Mouse (Mus musculus) midbrain, embryonic 10.5 days (tissue): Measurements from ENCODE around the gene Acr. TPM values are rescaled to one million over a fixed set of nuclear protein-coding genes. Genes with fewer than 3 reads are reported as not detected.

ENCODE experiments used
- DNase-seq: peaks from one replicate; pipeline ENCODE4 v3.0.0-alpha.2; 2017; ENCODE audit warnings: low spot score
- H3K27ac ChIP-seq: fragments of 300-500 bp; sonication (generic); replicated peaks from 2 replicates; pipeline ENCODE4 v1.5.1; 2016; ENCODE audit warnings: mild to moderate bottlenecking
- H3K27me3 ChIP-seq: fragments of 300-500 bp; sonication (generic); 2 replicates; pipeline ENCODE4 v1.6.1; 2016; ENCODE audit warnings: low read depth, mild to moderate bottlenecking; ENCODE audit not compliant: poor library complexity, severe bottlenecking
- H3K36me3 ChIP-seq: fragments of 300-500 bp; sonication (generic); 2 replicates; pipeline ENCODE4 v1.6.1; 2016; ENCODE audit warnings: mild to moderate bottlenecking, moderate library complexity
- H3K4me1 ChIP-seq: fragments of 300-500 bp; sonication (generic); 2 replicates; pipeline ENCODE4 v1.6.1; 2016
- H3K4me3 ChIP-seq: fragments of 300-500 bp; sonication (generic); 2 replicates; pipeline ENCODE4 v1.5.1; 2016; ENCODE audit warnings: mild to moderate bottlenecking, moderate library complexity
- H3K9me3 ChIP-seq: fragments of 300-500 bp; sonication (generic); replicated peaks from 2 replicates; pipeline ENCODE4 v1.6.1; 2016; ENCODE audit warnings: mild to moderate bottlenecking
- WGBS: fragments of 180-500 bp; shearing (Covaris S2); methylation state at CpG from one replicate; pipeline ENCODE4 v1.1.7; 2016; 5-methylcytosine and 5-hydroxymethylcytosine counted together
- polyA plus RNA-seq: library from polyadenylated mRNA; unstranded; fragments of >200 nt; fragmentation: Nextera tagmentation; extraction: Ambion mirVana; gene quantifications from 2 replicates; pipeline ENCODE4 v1.2.1, GENCODE M21; 2016

Gene Acr
- 0.10 and 0.47 TPM in 2 replicates for polyA plus RNA-seq

DNA sequence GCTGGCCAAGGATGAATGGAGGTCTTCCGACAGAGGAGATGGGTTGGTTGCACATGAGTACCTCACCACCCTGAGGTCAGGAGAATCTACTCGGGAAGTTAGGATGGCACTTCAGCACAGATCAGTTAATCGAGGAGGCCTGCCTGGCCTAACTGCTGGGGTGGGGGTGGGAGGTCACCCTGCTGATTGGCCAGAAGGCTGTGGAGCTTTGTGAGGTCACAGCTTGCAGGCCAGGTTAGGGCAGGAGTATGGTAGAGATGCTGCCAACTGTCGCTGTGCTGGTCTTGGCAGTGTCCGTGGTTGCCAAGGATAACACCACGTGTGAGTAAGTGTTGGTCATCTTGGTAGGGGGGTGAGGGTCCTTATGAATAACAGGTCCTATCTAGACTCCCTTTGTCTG, at the start of gene Acr:
Gene Acr (plus strand): TSS at position 213 of the 400 bp plus-strand sequence.
- H3K9me3 ChIP-seq: no peaks in the 10 kb centered on the region
- H3K27ac ChIP-seq: no peak within 1 kb of the TSS
- no peaks in the 10 kb centered on the region for H3K27me3 ChIP-seq
- WGBS: 90% methylated on average over 6 of the region's 6 CpGs
- H3K4me3 ChIP-seq: no peak within 1 kb of the TSS
- no peak for DNase-seq
- no peaks in the 10 kb centered on the region for H3K4me1 ChIP-seq
- H3K36me3 ChIP-seq: no peaks in the 10 kb centered on the region

DNA sequence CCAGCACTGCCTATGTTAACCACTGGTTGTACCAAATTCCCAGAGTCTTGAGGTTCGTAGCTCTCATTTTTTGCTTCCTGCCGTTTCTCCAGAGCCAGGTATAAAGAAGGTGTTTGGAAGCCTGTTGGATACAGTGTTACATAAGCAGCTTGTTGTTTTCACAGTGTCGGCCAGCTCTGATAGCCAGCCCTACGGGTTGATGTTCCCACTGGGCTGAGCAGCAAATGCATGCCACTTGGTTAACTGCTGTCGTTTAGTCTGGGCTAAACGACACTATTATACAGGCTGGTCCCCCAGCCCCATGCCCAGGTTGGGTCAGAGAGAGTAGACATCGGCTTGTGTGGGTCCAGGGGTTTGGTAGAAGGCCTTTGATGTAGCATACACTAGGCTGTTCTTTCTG, 46.2 kb upstream of the Acr start:
- Histone ChIP-seq H3K4me3 (no peak overlapping the region), H3K27me3 (peaks cover 53% of the 10 kb centered on the region), H3K9me3 (no peaks in the 10 kb centered on the region), H3K4me1 (peaks cover 13% of the 10 kb centered on the region), H3K27ac (no peak overlapping the region), H3K36me3 (peaks cover 4% of the 10 kb centered on the region; the same call in 1 of the 2 replicates)
- DNase-seq: no peak
- 81% methylated on average over 7 of the region's 7 CpGs for WGBS

DNA sequence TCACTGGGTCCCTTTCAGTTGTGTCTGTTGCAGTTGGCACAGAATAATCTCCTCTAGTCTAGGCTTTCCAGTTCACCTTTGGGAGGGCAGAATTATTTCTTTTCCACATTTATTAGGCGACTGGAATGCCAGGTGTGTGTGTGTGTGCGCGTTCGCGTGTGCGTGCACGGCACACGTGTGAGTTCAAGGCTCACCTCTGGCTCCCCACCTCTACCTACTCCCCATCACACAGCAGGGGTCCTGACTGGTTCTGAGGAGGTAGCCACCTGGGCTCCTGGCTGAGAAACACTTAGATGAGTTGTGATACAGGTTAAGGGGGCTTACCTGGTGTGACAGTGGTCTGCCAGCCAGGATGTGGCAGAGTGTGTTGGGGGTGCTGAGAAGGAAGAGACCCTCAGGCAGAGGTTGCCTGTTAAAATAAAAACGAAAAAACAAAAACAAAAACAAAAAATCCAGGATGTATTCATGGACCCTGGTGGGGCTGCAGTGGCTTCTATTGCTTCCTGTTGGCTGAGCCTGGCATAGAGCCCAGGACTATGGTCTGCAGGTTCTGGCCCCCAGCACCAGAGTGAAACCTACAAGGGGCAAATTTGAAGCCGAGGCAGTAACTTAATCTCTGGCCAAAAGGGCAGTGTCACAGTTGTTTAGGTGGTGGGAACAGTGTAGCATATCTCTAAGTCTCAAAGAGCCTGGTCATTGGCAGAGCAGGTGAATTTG, 45.4 kb upstream of the Acr start:
- Histone ChIP-seq H3K4me1 (peaks cover 13% of the 10 kb centered on the region), H3K36me3 (peaks cover 5% of the 10 kb centered on the region; the same call in 1 of the 2 replicates), H3K4me3 (peak overlapping the region; percentile 69; the same call in 1 of the 2 replicates), H3K27ac (no peak overlapping the region), H3K27me3 (peaks cover 53% of the 10 kb centered on the region), H3K9me3 (no peaks in the 10 kb centered on the region)
- 88% methylated on average over 10 of the region's 10 CpGs for WGBS
- no peak for DNase-seq

DNA sequence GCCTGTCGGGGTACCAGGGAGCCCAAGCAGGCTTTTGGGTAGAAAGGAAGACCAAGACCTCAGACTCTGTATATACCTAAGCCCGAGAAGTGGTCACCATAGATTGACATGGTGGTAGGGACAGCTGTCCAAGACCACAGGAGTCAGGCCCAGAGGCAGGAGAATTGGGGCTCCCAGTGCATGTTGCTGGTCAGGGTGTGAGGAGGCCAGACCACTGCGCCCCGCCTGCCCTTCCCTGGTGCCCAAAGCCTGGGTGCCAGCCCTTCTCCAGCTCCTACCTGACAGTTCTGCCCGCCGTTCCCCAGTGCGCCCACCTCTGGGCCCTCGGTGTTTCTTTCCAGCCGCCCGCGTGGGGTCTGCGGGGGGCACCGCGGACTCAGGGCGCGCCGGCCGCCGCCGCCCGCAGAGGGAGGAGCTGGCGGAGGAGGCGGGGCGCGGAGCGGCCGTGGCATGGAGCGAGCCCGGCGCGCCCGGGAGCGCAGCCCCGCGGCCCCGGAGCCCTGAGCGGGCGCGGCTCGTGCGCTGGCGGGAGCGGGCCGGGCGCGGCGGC, 44.8 kb upstream of the Acr start:
- Histone ChIP-seq H3K36me3 (peaks cover 5% of the 10 kb centered on the region; the same call in 1 of the 2 replicates), H3K27ac (no peak overlapping the region), H3K9me3 (no peaks in the 10 kb centered on the region), H3K4me1 (peaks cover 13% of the 10 kb centered on the region), H3K27me3 (peaks cover 53% of the 10 kb centered on the region), H3K4me3 (peak overlapping the region; percentile 69)
- 10% methylated on average over 37 of the region's 47 CpGs for WGBS
- DNase-seq: peak; percentile 36

- DNase-seq: peak; percentile 44
- peak overlapping the region; percentile 69 for H3K4me3 ChIP-seq
- 2% methylated on average over 52 of the region's 52 CpGs for WGBS
- peaks cover 53% of the 10 kb centered on the region for H3K27me3 ChIP-seq
- no peak overlapping the region; the same call in 1 of the 2 replicates for H3K27ac ChIP-seq
- H3K36me3 ChIP-seq: peaks cover 5% of the 10 kb centered on the region; the same call in 1 of the 2 replicates
- no peaks in the 10 kb centered on the region for H3K9me3 ChIP-seq
- H3K4me1 ChIP-seq: peaks cover 13% of the 10 kb centered on the region
Observed at GRCm38 (mm10) chr15:89524001-89524571, 44.0 kb upstream of the Acr start.

- Histone ChIP-seq H3K36me3 (peaks cover 5% of the 10 kb centered on the region; the same call in 1 of the 2 replicates), H3K9me3 (no peaks in the 10 kb centered on the region), H3K4me3 (peak overlapping the region; percentile 69), H3K27ac (no peak overlapping the region), H3K4me1 (peaks cover 13% of the 10 kb centered on the region), H3K27me3 (peaks cover 53% of the 10 kb centered on the region)
- 73% methylated on average over 8 of the region's 8 CpGs for WGBS
- no peak for DNase-seq
Observed at GRCm38 (mm10) chr15:89524611-89525415, 43.3 kb upstream of the Acr start.

DNA sequence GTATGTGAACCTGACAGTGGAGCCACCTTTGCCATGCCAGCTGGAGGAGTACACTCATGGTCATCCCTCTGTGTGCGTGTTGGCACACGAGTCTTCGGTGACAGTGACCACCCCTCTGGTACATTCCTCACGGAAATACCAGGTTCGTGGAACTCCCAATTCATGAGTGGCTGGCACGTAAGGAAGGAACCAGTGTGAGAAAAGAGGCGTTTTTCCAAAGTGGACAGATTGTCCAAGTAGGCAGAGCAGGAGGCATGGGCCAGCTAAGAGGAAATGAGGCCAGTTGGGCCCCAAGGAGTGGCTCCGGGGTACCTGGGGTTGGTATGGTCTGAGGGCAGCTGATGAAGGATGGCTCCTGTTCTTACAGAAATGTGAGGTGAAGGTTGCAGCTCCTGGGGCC, 42.7 kb upstream of the Acr start:
- H3K4me1 ChIP-seq: peaks cover 16% of the 10 kb centered on the region
- no peak overlapping the region for H3K4me3 ChIP-seq
- H3K27ac ChIP-seq: no peak overlapping the region
- no peaks in the 10 kb centered on the region for H3K9me3 ChIP-seq
- 93% methylated on average over 8 of the region's 8 CpGs for WGBS
- H3K27me3 ChIP-seq: peaks cover 52% of the 10 kb centered on the region
- DNase-seq: no peak
- peaks cover 5% of the 10 kb centered on the region; the same call in 1 of the 2 replicates for H3K36me3 ChIP-seq

DNA sequence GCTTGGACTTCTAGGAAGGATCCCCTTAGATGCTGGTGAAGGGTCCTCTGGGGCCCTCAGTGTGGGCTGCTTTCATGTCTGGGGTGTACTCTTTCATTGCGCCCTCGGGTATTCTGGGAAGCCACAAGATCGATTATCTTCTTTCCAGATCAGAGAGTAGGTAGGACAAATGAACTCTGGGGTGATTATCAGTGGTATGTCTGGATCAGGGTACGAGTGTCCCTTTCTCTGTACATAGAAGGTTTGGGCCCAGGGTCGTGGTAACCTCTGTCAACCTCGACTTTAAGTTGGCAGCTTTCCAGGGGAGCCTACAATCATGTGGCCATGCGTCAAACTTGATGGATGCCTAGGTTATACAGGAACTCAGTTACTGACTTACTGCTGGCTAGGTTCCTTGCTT, 42.2 kb upstream of the Acr start:
- H3K9me3 ChIP-seq: no peaks in the 10 kb centered on the region
- peaks cover 52% of the 10 kb centered on the region for H3K27me3 ChIP-seq
- H3K36me3 ChIP-seq: peaks cover 5% of the 10 kb centered on the region; the same call in 1 of the 2 replicates
- WGBS: 89% methylated on average over 7 of the region's 7 CpGs
- H3K4me1 ChIP-seq: peaks cover 16% of the 10 kb centered on the region
- no peak overlapping the region for H3K27ac ChIP-seq
- no peak overlapping the region for H3K4me3 ChIP-seq
- DNase-seq: no peak

DNA sequence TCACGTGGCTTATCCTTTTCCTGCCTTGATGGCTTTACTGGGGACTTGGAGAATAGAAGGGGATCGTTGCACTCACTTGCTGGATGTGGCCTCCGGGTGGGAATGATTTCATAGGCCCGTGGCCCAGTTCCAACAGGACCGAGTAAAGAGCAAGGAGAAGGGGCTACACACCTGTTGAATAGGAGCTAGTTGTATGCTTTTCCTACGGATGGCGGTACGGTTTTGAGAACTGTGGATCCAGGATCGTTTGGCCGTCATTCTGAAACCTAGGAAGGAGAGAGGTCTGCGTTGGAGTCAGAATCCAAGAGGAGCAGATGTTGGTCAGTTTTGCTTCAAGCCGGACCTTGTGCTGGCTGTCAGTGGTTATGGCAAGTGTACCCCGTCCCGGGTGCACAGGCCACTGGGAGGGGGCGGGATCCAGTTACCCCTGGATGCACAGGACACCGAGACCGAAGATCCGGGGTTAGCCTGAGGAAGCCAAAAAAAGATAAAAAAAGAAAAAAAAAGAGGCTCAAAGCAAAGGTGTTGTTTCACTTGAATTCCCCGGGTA, 41.3 kb upstream of the Acr start:
- DNase-seq: no peak
- Histone ChIP-seq H3K27ac (no peak overlapping the region), H3K36me3 (peaks cover 5% of the 10 kb centered on the region; the same call in 1 of the 2 replicates), H3K27me3 (peaks cover 52% of the 10 kb centered on the region), H3K4me1 (peaks cover 18% of the 10 kb centered on the region), H3K9me3 (no peaks in the 10 kb centered on the region), H3K4me3 (no peak overlapping the region)
- 91% methylated on average over 19 of the region's 19 CpGs for WGBS

- Histone ChIP-seq H3K36me3 (peaks cover 5% of the 10 kb centered on the region; the same call in 1 of the 2 replicates), H3K4me3 (no peak overlapping the region), H3K27me3 (peaks cover 50% of the 10 kb centered on the region), H3K27ac (no peak overlapping the region), H3K4me1 (peaks cover 24% of the 10 kb centered on the region), H3K9me3 (no peaks in the 10 kb centered on the region)
- DNase-seq: no peak
- 82% methylated on average over 7 of the region's 7 CpGs for WGBS
Observed at GRCm38 (mm10) chr15:89527466-89527865, 40.7 kb upstream of the Acr start.

GRCm38 (mm10) chr15:89528201-89528850, 39.8 kb upstream of the Acr start:
- Histone ChIP-seq H3K4me1 (peaks cover 28% of the 10 kb centered on the region), H3K27ac (no peak overlapping the region), H3K9me3 (no peaks in the 10 kb centered on the region), H3K36me3 (peaks cover 5% of the 10 kb centered on the region; the same call in 1 of the 2 replicates), H3K4me3 (no peak overlapping the region), H3K27me3 (peaks cover 45% of the 10 kb centered on the region)
- DNase-seq: no peak
- WGBS: 88% methylated on average over 18 of the region's 18 CpGs

- Histone ChIP-seq H3K4me1 (peaks cover 28% of the 10 kb centered on the region), H3K9me3 (no peaks in the 10 kb centered on the region), H3K4me3 (no peak overlapping the region), H3K27me3 (peaks cover 44% of the 10 kb centered on the region), H3K27ac (no peak overlapping the region), H3K36me3 (peaks cover 5% of the 10 kb centered on the region; the same call in 1 of the 2 replicates)
- DNase-seq: no peak
- WGBS: 94% methylated on average over 10 of the region's 10 CpGs
Observed at GRCm38 (mm10) chr15:89528923-89529322, 39.2 kb upstream of the Acr start.
